Mouse (Mus musculus) hindbrain, embryonic 11.5 days (tissue): ENCODE measurements at regions not wholly inside any gene's neighbourhood (a gene's known extent, or its start where the extent isn't known, plus 50 kb on each side); places are given as distances from the start of the nearest gene placed in this dataset.

Experiments
- ATAC-seq: fragments of 200-750 bp; cut with Nextera tagmentation; 2 replicates; pipeline ENCODE4 v1.8.0; 2017; ENCODE audit warnings: mild to moderate bottlenecking, moderate TSS enrichment, moderate library complexity; ENCODE audit not compliant: low FRiP score
- DNase-seq: peaks from one replicate; pipeline ENCODE4 v3.0.0-alpha.2; 2015; ENCODE audit warnings: low spot score
- H3K27ac ChIP-seq: fragments of 300-500 bp; sonication (generic); 2 replicates; pipeline ENCODE4 v1.5.1; 2014; ENCODE audit warnings: mild to moderate bottlenecking, low read depth, low read length
- H3K27me3 ChIP-seq: fragments of 300-500 bp; sonication (generic); 2 replicates; pipeline ENCODE4 v1.6.1; 2014; ENCODE audit warnings: mild to moderate bottlenecking, low read length, moderate library complexity, mixed read lengths; ENCODE audit not compliant: control insufficient read depth, insufficient read depth
- H3K36me3 ChIP-seq: fragments of 300-500 bp; sonication (generic); 2 replicates; pipeline ENCODE4 v1.6.1; 2014; ENCODE audit warnings: mild to moderate bottlenecking, low read length, moderate library complexity, mixed read lengths; ENCODE audit not compliant: control insufficient read depth, insufficient read depth
- H3K4me1 ChIP-seq: fragments of 300-500 bp; sonication (generic); replicated peaks from 2 replicates; pipeline ENCODE4 v1.6.1; 2014; ENCODE audit warnings: low read length, mixed read lengths; ENCODE audit not compliant: control insufficient read depth, insufficient read depth
- H3K4me2 ChIP-seq: fragments of 300-500 bp; sonication (generic); replicated peaks from 2 replicates; pipeline ENCODE4 v1.6.1; 2014; ENCODE audit warnings: mild to moderate bottlenecking, low read depth, low read length
- H3K4me3 ChIP-seq: fragments of 300-500 bp; sonication (generic); 2 replicates; pipeline ENCODE4 v1.5.1; 2014; ENCODE audit warnings: low read depth, low read length
- H3K9ac ChIP-seq: fragments of 300-500 bp; sonication (generic); 2 replicates; pipeline ENCODE4 v1.6.1; 2014; ENCODE audit warnings: low read depth, low read length
- H3K9me3 ChIP-seq: fragments of 300-500 bp; sonication (generic); 2 replicates; pipeline ENCODE4 v1.6.1; 2016; ENCODE audit warnings: low read length; ENCODE audit not compliant: control insufficient read depth
- WGBS: fragments of 180-500 bp; shearing (Covaris S2); extraction: QIAGEN DNeasy Blood & Tissue Kit; methylation state at CpG from one replicate; pipeline ENCODE4 v1.1.7; 2014; 5-methylcytosine and 5-hydroxymethylcytosine counted together

DNA sequence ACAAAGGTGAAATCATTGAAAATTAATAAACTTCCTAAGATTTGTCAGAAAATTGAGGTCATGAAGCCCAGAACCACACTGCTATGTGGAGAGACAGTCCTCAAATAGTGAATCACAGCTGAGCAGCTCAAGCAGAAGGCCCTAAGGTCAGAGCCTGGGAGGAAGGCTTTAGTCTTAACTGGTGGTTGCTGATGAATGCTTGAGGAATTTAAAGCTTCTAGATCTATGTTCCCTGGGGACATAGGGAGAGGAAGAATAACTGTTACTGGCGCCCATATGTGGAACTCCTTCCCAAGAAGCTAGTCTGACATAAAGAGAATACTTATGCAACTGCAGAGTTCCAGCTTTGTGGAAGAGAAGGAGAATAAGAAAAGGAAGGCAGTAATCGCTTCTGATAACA lies 919.5 kb downstream of the D3Ertd751e start:
- Histone ChIP-seq H3K4me1 (no peaks in the 10 kb centered on the region), H3K27me3 (no peaks in the 10 kb centered on the region), H3K4me3 (no peak overlapping the region), H3K9me3 (no peaks in the 10 kb centered on the region), H3K36me3 (no peaks in the 10 kb centered on the region), H3K9ac (no peak overlapping the region), H3K27ac (no peak overlapping the region), H3K4me2 (no peak overlapping the region)
- WGBS = 81% methylated on average over 2 of the region's 2 CpGs
- ATAC-seq = no peak
- no peak for DNase-seq

DNA sequence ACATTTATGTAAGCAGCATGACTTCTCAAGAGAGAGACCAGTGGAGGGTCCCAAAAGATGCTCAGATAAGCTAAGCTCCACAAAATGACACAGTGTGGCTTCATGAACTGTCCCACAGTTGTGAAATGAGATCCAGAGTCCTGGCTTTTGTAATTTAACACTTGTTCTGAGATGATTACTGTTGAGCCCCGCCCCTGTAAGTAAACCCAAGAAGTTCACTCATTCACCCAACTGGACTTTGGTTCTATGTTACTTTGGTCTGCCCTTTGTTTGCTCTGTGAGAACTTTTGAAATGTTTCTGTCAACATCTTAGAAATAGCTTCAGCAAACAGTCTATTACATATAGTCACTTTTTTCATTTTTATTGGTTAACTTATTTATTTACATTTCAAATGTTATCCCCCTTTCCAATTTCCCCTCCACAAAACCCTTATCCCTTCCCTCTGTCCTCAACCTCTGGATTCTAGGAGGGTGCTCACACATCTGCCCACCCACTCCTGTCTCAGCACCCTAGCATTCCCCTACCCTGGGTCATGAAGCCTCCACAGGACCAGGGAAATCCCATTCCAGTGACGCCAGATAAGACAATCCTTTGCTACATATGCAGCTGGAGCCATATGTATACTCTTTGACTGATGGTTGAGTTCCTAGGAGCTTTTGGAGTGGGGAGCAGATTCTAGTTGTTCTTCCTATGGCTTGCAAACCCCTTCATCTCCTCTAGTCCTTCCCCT lies 934.4 kb downstream of the D3Ertd751e start:
- Histone ChIP-seq H3K36me3 (no peaks in the 10 kb centered on the region), H3K4me2 (no peak overlapping the region), H3K27me3 (no peaks in the 10 kb centered on the region), H3K27ac (no peak overlapping the region), H3K4me3 (no peak overlapping the region), H3K9ac (no peak overlapping the region), H3K9me3 (no peaks in the 10 kb centered on the region), H3K4me1 (no peaks in the 10 kb centered on the region)
- ATAC-seq (no peak), DNase-seq (no peak)
- 88% methylated on average over 2 of the region's 2 CpGs for WGBS

- ATAC-seq = no peak
- Histone ChIP-seq H3K36me3 (no peaks in the 10 kb centered on the region), H3K4me2 (no peak overlapping the region), H3K9me3 (no peaks in the 10 kb centered on the region), H3K4me3 (no peak overlapping the region), H3K4me1 (no peaks in the 10 kb centered on the region), H3K9ac (no peak overlapping the region), H3K27me3 (no peaks in the 10 kb centered on the region), H3K27ac (no peak overlapping the region)
- WGBS = 84% methylated on average over 2 of the region's 2 CpGs
- no peak for DNase-seq
Measured at GRCm38 (mm10) chr3:42694726-42695125, 952.3 kb downstream of the D3Ertd751e start.

DNA sequence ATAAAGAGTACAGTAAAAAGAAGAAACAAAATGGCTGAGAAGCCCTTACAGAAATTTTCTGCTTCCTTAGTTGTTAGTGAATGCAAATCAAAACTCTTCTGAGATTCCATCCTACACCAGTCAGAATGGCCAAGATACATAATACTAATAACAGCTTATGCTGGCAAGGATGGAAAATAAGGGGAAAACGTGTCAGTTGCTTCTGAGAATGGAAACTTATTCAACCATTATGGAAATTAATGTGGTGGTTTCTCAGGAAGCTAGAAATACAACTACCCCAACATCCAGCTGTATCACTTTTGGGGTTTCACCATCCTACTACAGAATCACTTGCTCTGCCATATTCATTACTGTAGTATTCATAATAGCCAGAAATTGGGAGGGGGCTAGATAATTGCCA lies 996.5 kb downstream of the D3Ertd751e start:
- no peak overlapping the region for H3K9ac ChIP-seq
- WGBS = 52% methylated on average over 1 of the region's 1 CpGs
- H3K27me3 ChIP-seq = no peaks in the 10 kb centered on the region
- no peaks in the 10 kb centered on the region for H3K9me3 ChIP-seq
- DNase-seq (no peak), ATAC-seq (no peak)
- no peak overlapping the region for H3K4me2 ChIP-seq
- no peak overlapping the region for H3K4me3 ChIP-seq
- no peaks in the 10 kb centered on the region for H3K36me3 ChIP-seq
- H3K4me1 ChIP-seq = no peaks in the 10 kb centered on the region
- no peak overlapping the region for H3K27ac ChIP-seq

DNA sequence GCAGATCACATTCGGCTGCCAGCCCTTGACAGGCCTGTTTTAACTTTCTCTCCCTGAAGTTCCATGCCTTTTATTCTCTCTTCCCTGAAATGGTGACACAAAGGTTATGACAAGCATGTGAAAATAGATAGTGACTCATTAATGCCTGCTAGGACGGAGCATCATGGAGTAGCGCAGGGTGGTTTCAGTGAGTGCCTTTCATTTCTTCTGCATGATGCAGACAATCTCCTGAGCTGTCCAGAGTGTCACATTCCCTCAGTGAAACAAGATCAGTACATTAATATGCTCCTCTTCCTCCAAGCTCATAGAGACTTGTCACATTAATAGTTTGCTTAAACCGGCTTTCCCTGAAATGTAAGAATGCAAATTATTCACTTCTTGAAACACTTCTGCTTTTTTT lies 1010.7 kb downstream of the D3Ertd751e start:
- Histone ChIP-seq H3K4me1 (no peaks in the 10 kb centered on the region), H3K9ac (no peak overlapping the region), H3K27ac (no peak overlapping the region), H3K27me3 (no peaks in the 10 kb centered on the region), H3K4me2 (no peak overlapping the region), H3K9me3 (no peaks in the 10 kb centered on the region), H3K36me3 (no peaks in the 10 kb centered on the region), H3K4me3 (no peak overlapping the region)
- ATAC-seq = no peak
- DNase-seq = no peak
- 83% methylated on average over 4 of the region's 4 CpGs for WGBS

DNA sequence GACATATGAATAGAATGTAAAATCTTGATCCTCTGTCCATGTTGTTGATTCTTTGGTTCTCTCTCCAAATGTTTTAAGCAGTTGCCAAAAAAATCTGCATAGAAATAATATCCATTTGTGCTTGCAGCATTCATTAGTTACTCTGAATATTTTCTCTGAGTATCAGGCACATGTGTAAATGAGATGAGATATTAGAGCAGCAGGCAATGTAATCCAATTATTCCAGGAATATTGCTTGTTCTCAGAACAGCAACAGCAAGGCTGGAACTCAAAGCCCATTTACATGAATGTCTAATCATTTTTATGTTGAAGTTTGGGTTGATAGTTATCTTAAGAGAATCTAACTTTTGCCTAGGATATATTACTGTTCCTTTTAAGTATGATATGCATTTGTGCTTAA lies 1014.9 kb downstream of the D3Ertd751e start:
- no peak overlapping the region for H3K27ac ChIP-seq
- no peak for ATAC-seq
- H3K9ac ChIP-seq = no peak overlapping the region
- no peak overlapping the region for H3K4me3 ChIP-seq
- no peaks in the 10 kb centered on the region for H3K4me1 ChIP-seq
- no peak overlapping the region for H3K4me2 ChIP-seq
- H3K36me3 ChIP-seq = no peaks in the 10 kb centered on the region
- H3K9me3 ChIP-seq = no peaks in the 10 kb centered on the region
- no peaks in the 10 kb centered on the region for H3K27me3 ChIP-seq
- no peak for DNase-seq

DNA sequence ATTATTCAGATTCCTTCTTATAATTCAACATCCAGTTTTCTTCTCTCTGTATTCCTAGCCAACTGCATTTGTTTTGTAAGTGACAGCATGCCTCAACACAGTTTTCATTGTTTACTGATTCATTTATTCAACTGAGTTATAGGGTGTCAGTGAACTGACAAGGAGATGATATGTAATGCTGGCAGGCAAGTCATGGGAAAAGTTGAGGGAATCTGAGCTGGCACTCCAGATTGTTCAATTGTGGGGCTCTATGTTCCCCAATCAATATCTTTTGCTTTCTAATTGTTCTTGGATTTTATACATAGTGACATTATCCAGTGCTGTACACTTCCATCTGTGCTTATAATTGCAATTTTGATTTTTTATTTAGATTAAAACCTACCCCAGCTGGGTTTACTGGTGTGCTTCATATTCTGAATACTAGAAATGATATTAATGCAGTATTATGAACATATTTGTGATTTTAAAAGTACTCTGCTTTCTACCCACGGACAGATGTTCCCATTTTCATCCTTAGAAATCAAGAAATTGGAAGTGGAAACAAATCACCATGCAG lies 1015.5 kb downstream of the D3Ertd751e start:
- H3K4me1 ChIP-seq = no peaks in the 10 kb centered on the region
- no peak overlapping the region for H3K4me2 ChIP-seq
- DNase-seq (no peak), ATAC-seq (no peak)
- 54% methylated on average over 1 of the region's 1 CpGs for WGBS
- no peak overlapping the region for H3K4me3 ChIP-seq
- no peaks in the 10 kb centered on the region for H3K36me3 ChIP-seq
- no peak overlapping the region for H3K9ac ChIP-seq
- H3K27ac ChIP-seq = no peak overlapping the region
- no peaks in the 10 kb centered on the region for H3K9me3 ChIP-seq
- H3K27me3 ChIP-seq = no peaks in the 10 kb centered on the region

DNA sequence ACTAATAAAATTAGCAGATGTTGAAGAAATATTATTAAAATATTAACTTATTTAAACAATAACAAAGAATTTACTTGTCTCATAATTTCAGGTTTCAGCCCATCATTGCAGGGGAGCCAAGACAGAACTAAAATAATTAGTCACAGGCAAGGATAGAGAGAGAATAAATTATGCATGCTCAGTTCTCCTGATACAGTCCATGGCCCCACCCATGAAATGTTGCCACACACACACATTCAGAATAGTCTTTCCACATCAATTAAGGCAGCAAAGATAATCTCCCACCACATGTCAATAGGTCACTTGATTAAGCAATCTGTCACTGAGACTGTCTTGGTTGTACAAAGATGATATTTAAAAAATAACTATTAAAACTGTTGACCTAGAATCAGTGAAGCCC lies 1019.8 kb downstream of the D3Ertd751e start:
- Histone ChIP-seq H3K36me3 (no peaks in the 10 kb centered on the region), H3K4me2 (no peak overlapping the region), H3K9ac (no peak overlapping the region), H3K4me1 (no peaks in the 10 kb centered on the region), H3K27me3 (no peaks in the 10 kb centered on the region), H3K4me3 (no peak overlapping the region), H3K9me3 (no peaks in the 10 kb centered on the region), H3K27ac (no peak overlapping the region)
- DNase-seq (no peak), ATAC-seq (peak; percentile 70; the same call in 1 of the 2 replicates)

DNA sequence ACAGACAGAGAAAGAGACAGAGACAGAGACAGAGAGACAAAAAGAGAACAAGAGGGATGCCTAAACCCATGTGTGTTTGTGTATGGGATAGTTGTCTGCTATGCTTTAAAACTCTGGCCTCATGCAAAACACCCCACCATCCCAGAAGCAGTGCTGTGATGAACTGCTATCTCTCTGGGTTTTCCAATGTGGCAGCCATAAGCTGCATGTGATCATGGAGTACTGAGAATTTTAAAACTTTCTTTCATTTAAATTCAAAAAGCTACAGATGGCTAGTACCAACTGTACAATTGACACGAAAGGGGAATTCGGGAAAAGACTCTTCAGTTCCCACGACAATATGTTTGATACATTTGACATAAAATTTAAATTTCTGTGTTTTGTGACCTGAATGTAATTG lies 1041.1 kb downstream of the D3Ertd751e start:
- H3K9me3 ChIP-seq = no peaks in the 10 kb centered on the region
- H3K4me1 ChIP-seq = no peaks in the 10 kb centered on the region
- H3K4me2 ChIP-seq = no peak overlapping the region
- no peaks in the 10 kb centered on the region for H3K27me3 ChIP-seq
- H3K27ac ChIP-seq = no peak overlapping the region
- H3K9ac ChIP-seq = no peak overlapping the region
- DNase-seq (no peak), ATAC-seq (no peak)
- H3K4me3 ChIP-seq = no peak overlapping the region
- no peaks in the 10 kb centered on the region for H3K36me3 ChIP-seq
- 92% methylated on average over 3 of the region's 3 CpGs for WGBS
